Mouse (Mus musculus): ENCODE results near the gene Tnr.

DNA sequence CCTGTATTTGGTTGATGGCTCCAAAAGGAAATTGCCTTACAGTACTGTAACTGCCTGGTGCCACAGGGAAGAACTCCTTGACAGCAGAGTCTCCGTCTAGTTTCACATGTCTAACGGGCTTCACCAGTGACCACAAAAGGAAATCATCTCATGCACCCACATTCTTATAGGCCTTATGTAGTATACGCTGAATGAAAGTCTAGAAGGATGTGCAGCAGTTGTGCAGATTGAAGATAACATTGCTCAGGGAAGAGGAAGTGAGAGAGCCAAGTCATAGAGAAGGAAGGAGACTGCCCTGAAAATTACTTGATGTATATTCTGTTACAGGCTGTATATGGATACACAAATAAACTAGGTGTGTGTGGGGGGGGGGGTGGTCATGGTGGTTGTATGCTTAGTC is 211.5 kb downstream of the Tnr start:
- TF ChIP-seq CTCF (IDR thresholded peaks at IDR 0.05; ENCODE audit: borderline replicate concordance, extremely low read depth, insufficient read depth, insufficient read length): no peak
- TF ChIP-seq POLR2A (IDR thresholded peaks at IDR 0.05; ENCODE audit: borderline replicate concordance, extremely low read depth, insufficient read depth, insufficient read length, poor library complexity, severe bottlenecking): no peak
